Mouse (Mus musculus): Measurements from ENCODE around the gene Gm26965. TPM values are rescaled to one million over a fixed set of nuclear protein-coding genes. Genes with fewer than 3 reads are reported as not detected.

The Gm26965 gene
- total RNA-seq, 4 experiments from 2014 or later: 0.25 TPM; not detected in 3

Other genes with a start within 250 kb of the Gm26965 start
- gene Zfp458, start 247.7 kb downstream of the Gm26965 start, total RNA-seq (2022): 10 to 100 TPM; 18.2 to 26.5 (median 23.8) TPM
- gene Zfp457, start 219.7 kb downstream of the Gm26965 start, total RNA-seq (2022): 1 to 10 TPM; 5.0 to 9.0 (median 6.3) TPM
- 1 to 10 TPM; 3.2 to 4.3 (median 3.9) TPM for gene Zfp595, start 193.6 kb downstream of the Gm26965 start, total RNA-seq (2022)
- 1 to 10 TPM in 2 of 4 experiments, not detected in 2; 1.1 to 3.2 TPM for gene Gm28044, start 165.6 kb downstream of the Gm26965 start, total RNA-seq (2022)
- 1 to 10 TPM; 1.1 to 2.0 (median 1.3) TPM for gene Zfp953, start 165.5 kb downstream of the Gm26965 start, total RNA-seq (2022)
- not detected for gene Gm28041, start 150.4 kb downstream of the Gm26965 start, total RNA-seq (2022)
- 1 to 10 TPM; 1.0 to 1.9 (median 1.6) TPM for gene Zfp456, start 150.3 kb downstream of the Gm26965 start, total RNA-seq (2022)
- gene Zfp429, start 126.3 kb downstream of the Gm26965 start, total RNA-seq (2022): 1 to 10 TPM; 2.2 to 4.5 (median 2.4) TPM
- 1 to 10 TPM; 3.4 to 5.9 (median 4.4) TPM for gene Zfp459, start 104.7 kb downstream of the Gm26965 start, total RNA-seq (2022)
- gene Zfp874a, start 74.5 kb downstream of the Gm26965 start, total RNA-seq (2022): 10 to 100 TPM; 10.5 to 18.9 (median 15.5) TPM
- 10 to 100 TPM; 12.4 to 23.2 (median 17.5) TPM for gene Zfp874b, start 41.9 kb downstream of the Gm26965 start, total RNA-seq (2022)
- gene Zfp58, start 25.6 kb downstream of the Gm26965 start, total RNA-seq (2022): 10 to 100 TPM in 2 of 4 experiments, 1 to 10 TPM in 2; 8.4 to 12.4 (median 10.4) TPM
- 10 to 100 TPM; 21.4 to 24.6 (median 23.7) TPM for gene Zfp87, start within 50 bp of the Gm26965 start, total RNA-seq (2022)
- 10 to 100 TPM in 3 of 4 experiments, 1 to 10 TPM in 1; 9.4 to 12.5 (median 10.5) TPM for gene Zfp748, start 27.7 kb upstream of the Gm26965 start, total RNA-seq (2022)
- gene Zfp729b, start 83.6 kb upstream of the Gm26965 start, total RNA-seq (2022): 10 to 100 TPM in 1 of 4 experiments, 1 to 10 TPM in 3; 8.7 to 10.2 (median 9.1) TPM
- 1 to 10 TPM in 3 of 4 experiments, not detected in 1; 1.1 to 2.5 (median 1.7) TPM for gene Gm49345, start 111.6 kb upstream of the Gm26965 start, total RNA-seq (2022)
- 10 to 100 TPM in 3 of 4 experiments, 1 to 10 TPM in 1; 9.2 to 12.6 (median 10.6) TPM for gene Zfp729a, start 111.6 kb upstream of the Gm26965 start, total RNA-seq (2022)
- 10 to 100 TPM; 21.2 to 33.3 (median 30.4) TPM for gene Zfp738, start 160.9 kb upstream of the Gm26965 start, total RNA-seq (2022)
- 10 to 100 TPM; 12.4 to 20.6 (median 16.4) TPM for gene Zfp65, start 203.0 kb upstream of the Gm26965 start, total RNA-seq (2022)
- gene Zfp85, start 229.1 kb upstream of the Gm26965 start, total RNA-seq (2022): 1 to 10 TPM; 4.5 to 7.8 (median 7.0) TPM